Mouse (Mus musculus) hindbrain, embryonic 14.5 days (tissue): ENCODE measurements at regions not wholly inside any gene's neighbourhood (a gene's known extent, or its start where the extent isn't known, plus 50 kb on each side); places are given as distances from the start of the nearest gene placed in this dataset.
"Not testable (repeated sequence)": the region's sequence is repeated elsewhere in the genome, so short reads cannot be mapped to it uniquely, and the experiment has no call there.

Experiments used
- ATAC-seq: fragments of 200-750 bp; cut with Nextera tagmentation; 2 replicates; pipeline ENCODE4 v1.8.0; 2017; ENCODE audit warnings: moderate number of reproducible peaks, mild to moderate bottlenecking, moderate TSS enrichment, moderate library complexity; ENCODE audit not compliant: low FRiP score
- DNase-seq: peaks from one replicate; pipeline ENCODE4 v3.0.0-alpha.2; 2015; ENCODE audit warnings: low spot score
- H3K27ac ChIP-seq: fragments of 300-500 bp; sonication (generic); 2 replicates; pipeline ENCODE4 v1.5.1; 2014; ENCODE audit warnings: mild to moderate bottlenecking, moderate library complexity
- H3K27me3 ChIP-seq: fragments of 300-500 bp; sonication (generic); 2 replicates; pipeline ENCODE4 v1.6.1; 2014; ENCODE audit warnings: mild to moderate bottlenecking, low read length, mixed read lengths; ENCODE audit not compliant: control insufficient read depth, insufficient read depth
- H3K36me3 ChIP-seq: fragments of 300-500 bp; sonication (generic); replicated peaks from 2 replicates; pipeline ENCODE4 v1.6.1; 2014; ENCODE audit not compliant: control insufficient read depth, insufficient read depth
- H3K4me1 ChIP-seq: fragments of 300-500 bp; sonication (generic); replicated peaks from 2 replicates; pipeline ENCODE4 v1.6.1; 2014; ENCODE audit warnings: antibody characterized with exemption, low read length, mixed read lengths; ENCODE audit not compliant: control insufficient read depth, insufficient read depth
- H3K4me2 ChIP-seq: fragments of 300-500 bp; sonication (generic); replicated peaks from 2 replicates; pipeline ENCODE4 v1.6.1; 2014; ENCODE audit warnings: mild to moderate bottlenecking, moderate library complexity
- H3K4me3 ChIP-seq: fragments of 300-500 bp; sonication (generic); replicated peaks from 2 replicates; pipeline ENCODE4 v1.5.1; 2014; ENCODE audit warnings: mild to moderate bottlenecking, low read length
- H3K9ac ChIP-seq: fragments of 300-500 bp; sonication (generic); 2 replicates; pipeline ENCODE4 v1.6.1; 2014
- H3K9me3 ChIP-seq: fragments of 300-500 bp; sonication (generic); 2 replicates; pipeline ENCODE4 v1.6.1; 2016; ENCODE audit warnings: low read length; ENCODE audit not compliant: control insufficient read depth
- WGBS: fragments of 180-500 bp; shearing (Covaris S2); extraction: QIAGEN DNeasy Blood & Tissue Kit; methylation state at CpG from one replicate; pipeline ENCODE4 v1.1.7; 2014; 5-methylcytosine and 5-hydroxymethylcytosine counted together

- no peak for ATAC-seq
- H3K4me2 ChIP-seq, result no peak overlapping the region
Observed at GRCm38 (mm10) chr10:7309927-7310326, 97.9 kb upstream of the Cnksr3 start.

GRCm38 (mm10) chr10:7305881-7306280, 93.8 kb upstream of the Cnksr3 start:
- not testable (repeated sequence) for DNase-seq, H3K4me2 ChIP-seq, H3K9ac ChIP-seq, H3K4me1 ChIP-seq, ATAC-seq, H3K4me3 ChIP-seq, H3K36me3 ChIP-seq, H3K27ac ChIP-seq, H3K9me3 ChIP-seq, H3K27me3 ChIP-seq
- WGBS, result 64% methylated on average over 3 of the region's 3 CpGs

More at GRCm38 (mm10) chr10:7309927-7310326, 97.9 kb upstream of the Cnksr3 start:
- Histone ChIP-seq H3K4me1 (no peaks in the 10 kb centered on the region), H3K27ac (no peak overlapping the region), H3K27me3 (no peaks in the 10 kb centered on the region), H3K9ac (no peak overlapping the region), H3K4me3 (no peak overlapping the region), H3K9me3 (no peaks in the 10 kb centered on the region), H3K36me3 (no peaks in the 10 kb centered on the region)
- no peak for DNase-seq
- 91% methylated on average over 3 of the region's 3 CpGs for WGBS

GRCm38 (mm10) chr10:7298377-7298776, 86.3 kb upstream of the Cnksr3 start:
- Histone ChIP-seq H3K27ac (no peak overlapping the region), H3K9ac (no peak overlapping the region), H3K4me2 (no peak overlapping the region), H3K27me3 (no peaks in the 10 kb centered on the region), H3K4me3 (no peak overlapping the region), H3K9me3 (no peaks in the 10 kb centered on the region), H3K36me3 (no peaks in the 10 kb centered on the region), H3K4me1 (no peaks in the 10 kb centered on the region)
- ATAC-seq (no peak), DNase-seq (no peak)
- WGBS, result 94% methylated on average over 7 of the region's 7 CpGs

DNA sequence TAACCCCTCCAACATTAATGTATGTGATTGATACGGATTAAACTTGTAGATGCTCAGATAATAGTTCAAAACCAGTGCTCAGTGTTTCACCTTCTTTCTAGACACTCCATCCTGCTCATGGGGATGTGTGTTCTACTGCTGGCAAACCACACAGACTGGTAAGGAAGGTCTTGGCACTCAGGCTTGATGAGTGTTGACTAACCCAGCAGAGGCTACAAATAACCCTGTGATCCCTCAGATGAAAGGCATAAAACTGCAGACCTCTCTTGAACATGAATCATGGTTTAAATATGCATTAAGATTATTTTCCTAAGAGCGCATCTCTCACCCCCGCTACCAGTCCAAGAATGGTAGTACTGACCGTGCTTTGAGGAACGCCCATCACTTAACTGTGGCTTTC, 83.9 kb upstream of the Cnksr3 start:
- WGBS, result 94% methylated on average over 5 of the region's 5 CpGs

GRCm38 (mm10) chr10:7293203-7293602, 81.2 kb upstream of the Cnksr3 start:
- Histone ChIP-seq H3K9ac (no peak overlapping the region), H3K27ac (no peak overlapping the region), H3K4me1 (no peaks in the 10 kb centered on the region), H3K36me3 (no peaks in the 10 kb centered on the region), H3K4me3 (no peak overlapping the region), H3K27me3 (no peaks in the 10 kb centered on the region), H3K4me2 (no peak overlapping the region), H3K9me3 (no peaks in the 10 kb centered on the region)
- WGBS, result 67% methylated on average over 5 of the region's 5 CpGs
- DNase-seq (no peak), ATAC-seq (no peak)

More for the DNA sequence above, 83.9 kb upstream of the Cnksr3 start:
- no peaks in the 10 kb centered on the region for H3K4me1 ChIP-seq
- no peak overlapping the region for H3K9ac ChIP-seq
- DNase-seq (no peak), ATAC-seq (no peak)
- no peaks in the 10 kb centered on the region for H3K9me3 ChIP-seq
- no peak overlapping the region for H3K27ac ChIP-seq
- H3K36me3 ChIP-seq, result no peaks in the 10 kb centered on the region
- no peak overlapping the region for H3K4me2 ChIP-seq
- H3K4me3 ChIP-seq, result no peak overlapping the region
- no peaks in the 10 kb centered on the region for H3K27me3 ChIP-seq

DNA sequence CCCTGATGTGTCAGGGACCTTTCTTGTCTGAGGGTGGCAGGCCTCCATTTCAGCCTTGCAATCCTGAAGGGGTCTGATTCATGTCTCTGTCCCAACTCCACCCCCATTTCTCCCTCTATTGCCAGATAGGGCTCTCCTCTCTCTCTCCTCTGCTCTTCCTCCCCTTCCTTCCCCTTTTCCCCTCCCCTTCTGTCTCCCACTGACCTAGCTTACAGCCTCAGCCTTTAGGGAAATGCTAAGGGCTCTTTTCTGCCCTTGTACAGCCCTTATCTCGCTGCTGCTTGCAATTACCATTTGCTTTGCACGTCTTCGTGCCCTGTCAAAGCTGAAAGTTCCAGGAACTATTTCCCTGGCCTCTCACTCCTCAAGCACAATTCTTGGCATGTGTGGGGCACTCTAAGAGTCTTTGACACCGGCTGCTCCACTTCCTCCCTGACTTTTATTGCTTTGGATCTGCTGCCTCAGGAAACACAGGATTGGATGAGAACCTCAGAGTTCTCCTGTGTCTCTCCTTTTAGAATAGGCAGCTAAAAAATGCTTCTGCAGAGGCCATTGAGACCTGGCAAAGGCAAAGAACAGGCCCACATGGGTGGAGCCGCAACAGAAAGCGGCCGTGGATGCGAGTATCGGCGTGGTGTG, 77.9 kb upstream of the Cnksr3 start:
- Histone ChIP-seq H3K36me3 (no peaks in the 10 kb centered on the region), H3K4me2 (no peak overlapping the region), H3K27me3 (no peaks in the 10 kb centered on the region), H3K4me1 (no peaks in the 10 kb centered on the region), H3K4me3 (no peak overlapping the region), H3K27ac (no peak overlapping the region), H3K9ac (no peak overlapping the region), H3K9me3 (no peaks in the 10 kb centered on the region)
- WGBS, result 83% methylated on average over 10 of the region's 10 CpGs
- no peak for DNase-seq
- ATAC-seq, result no peak

DNA sequence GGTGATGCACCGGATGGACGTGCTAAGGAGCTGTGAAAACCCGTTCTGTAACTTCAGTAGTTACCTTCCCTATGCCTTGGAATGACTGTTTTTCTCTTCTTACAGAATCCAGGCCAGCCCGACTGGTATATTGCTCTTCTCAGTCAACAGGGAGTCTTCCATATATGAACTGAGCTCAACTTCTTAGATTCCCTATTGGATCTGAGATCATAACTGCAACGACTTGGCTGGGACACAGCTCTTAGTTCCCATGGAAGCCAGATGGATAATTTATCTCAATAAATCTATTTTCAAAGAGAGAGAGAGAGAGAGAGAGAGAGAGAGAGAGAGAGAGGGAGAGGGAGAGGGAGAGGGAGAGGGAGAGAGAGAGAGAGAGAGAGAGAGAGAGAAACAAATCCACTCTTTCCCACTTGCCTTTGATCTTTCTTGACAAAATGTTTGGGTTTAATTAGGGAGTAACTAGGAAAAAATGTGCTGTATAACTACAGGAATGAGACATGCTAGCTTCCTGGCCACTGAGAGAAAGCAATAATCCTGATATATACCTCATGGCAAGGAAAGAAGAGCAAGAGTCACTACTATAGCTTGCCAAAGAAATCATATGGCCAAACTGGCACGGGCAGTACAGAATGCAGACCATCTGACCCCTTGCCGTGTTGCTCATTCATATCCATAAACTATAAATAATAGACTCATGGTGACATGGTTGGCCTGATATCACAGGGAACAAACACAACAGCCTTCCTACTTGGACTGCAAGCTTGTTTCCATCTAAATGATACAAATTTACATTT, 73.3 kb upstream of the Cnksr3 start:
- ATAC-seq, result no peak
- no peaks in the 10 kb centered on the region for H3K9me3 ChIP-seq
- no peak overlapping the region for H3K4me3 ChIP-seq
- H3K4me2 ChIP-seq, result no peak overlapping the region
- H3K27ac ChIP-seq, result no peak overlapping the region
- no peak overlapping the region for H3K9ac ChIP-seq
- 85% methylated on average over 7 of the region's 7 CpGs for WGBS
- H3K36me3 ChIP-seq, result no peaks in the 10 kb centered on the region
- DNase-seq, result no peak
- H3K27me3 ChIP-seq, result no peaks in the 10 kb centered on the region
- H3K4me1 ChIP-seq, result no peaks in the 10 kb centered on the region

DNA sequence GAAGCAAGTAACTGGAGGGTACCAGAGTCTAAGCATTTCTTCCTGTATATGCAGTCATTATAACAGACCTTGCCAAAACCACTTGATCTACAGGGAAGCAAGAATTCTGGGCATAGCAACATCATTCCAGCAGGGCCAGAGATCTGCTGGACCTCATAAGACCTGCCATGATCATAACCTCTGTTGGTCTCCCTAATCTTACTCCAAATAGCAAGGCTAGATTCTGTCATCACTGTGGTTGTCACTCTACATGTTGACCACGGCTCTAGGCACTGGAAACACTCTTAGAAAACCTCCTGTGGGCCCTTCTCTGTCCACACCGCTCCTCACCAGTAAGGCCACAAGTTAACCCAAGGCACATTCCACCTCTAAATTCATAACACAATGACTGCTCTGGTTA, 68.4 kb upstream of the Cnksr3 start:
- no peak for ATAC-seq
- no peaks in the 10 kb centered on the region for H3K27me3 ChIP-seq
- H3K9me3 ChIP-seq, result no peaks in the 10 kb centered on the region
- H3K4me2 ChIP-seq, result no peak overlapping the region
- 92% methylated on average over 2 of the region's 2 CpGs for WGBS
- no peak overlapping the region for H3K4me3 ChIP-seq
- no peak overlapping the region for H3K27ac ChIP-seq
- H3K4me1 ChIP-seq, result no peaks in the 10 kb centered on the region
- H3K36me3 ChIP-seq, result no peaks in the 10 kb centered on the region
- H3K9ac ChIP-seq, result no peak overlapping the region
- no peak for DNase-seq

DNA sequence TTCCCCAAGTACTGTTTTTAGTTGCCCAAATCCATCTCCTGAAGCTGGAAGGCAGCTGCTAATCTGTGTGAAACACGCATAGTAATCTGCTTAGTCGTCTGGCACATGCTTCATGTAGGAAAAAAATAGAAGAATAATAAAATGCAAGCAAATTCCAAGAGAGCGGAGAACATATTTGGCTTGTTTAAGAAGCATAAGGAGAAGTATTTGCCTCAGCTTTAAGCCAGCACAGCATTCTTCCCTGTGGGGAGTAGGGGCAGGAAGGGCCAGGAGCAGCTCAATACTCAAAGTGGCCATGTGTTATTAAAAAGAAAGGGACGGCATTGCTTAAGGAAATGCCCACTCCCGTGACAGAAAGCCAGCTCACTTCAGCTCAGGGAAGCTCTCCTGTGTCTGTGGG, 66.8 kb upstream of the Cnksr3 start:
- WGBS, result 51% methylated on average over 5 of the region's 5 CpGs
- H3K4me2 ChIP-seq, result no peak overlapping the region
- H3K27ac ChIP-seq, result no peak overlapping the region
- no peak overlapping the region for H3K9ac ChIP-seq
- H3K4me1 ChIP-seq, result no peaks in the 10 kb centered on the region
- H3K36me3 ChIP-seq, result no peaks in the 10 kb centered on the region
- DNase-seq (no peak), ATAC-seq (no peak)
- no peaks in the 10 kb centered on the region for H3K27me3 ChIP-seq
- no peak overlapping the region for H3K4me3 ChIP-seq
- no peaks in the 10 kb centered on the region for H3K9me3 ChIP-seq
